Mouse (Mus musculus): ENCODE measurements around the gene 9130204L05Rik.

DNA sequence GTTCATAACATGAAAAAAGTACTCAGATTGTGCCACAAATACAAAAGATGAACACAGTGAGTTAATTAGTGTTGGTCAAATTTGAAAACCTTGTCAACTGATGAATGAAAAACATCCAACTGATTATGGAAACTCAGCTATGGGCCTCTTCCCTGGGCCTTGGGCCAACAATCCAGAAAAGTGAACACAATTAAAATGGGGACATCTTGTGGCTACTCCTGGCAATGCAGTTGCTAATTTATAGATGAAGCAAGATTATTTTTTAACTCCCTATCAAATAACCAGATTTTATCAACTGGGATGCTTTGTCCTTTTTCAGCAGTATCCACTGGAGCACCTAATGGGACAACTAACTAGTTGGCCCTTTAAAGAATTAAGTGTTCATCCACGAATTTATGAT lies 37.9 kb downstream of the 9130204L05Rik start:
- no peak for TF ChIP-seq CTCF (IDR thresholded peaks at IDR 0.05; ENCODE audit: control insufficient read depth, insufficient read depth, insufficient replicate concordance, low read depth, low read length)
- no peak for TF ChIP-seq POLR2A (IDR thresholded peaks at IDR 0.05; ENCODE audit: control insufficient read depth, low read depth, low read length)

All from testis, adult 2 months (tissue).